Mouse (Mus musculus) cerebellum, adult 9-10 months (tissue): ENCODE measurements at regions not wholly inside any gene's neighbourhood (a gene's known extent, or its start where the extent isn't known, plus 50 kb on each side); places are given as distances from the start of the nearest gene placed in this dataset.
"Not testable (repeated sequence)": the region's sequence is repeated elsewhere in the genome, so short reads cannot be mapped to it uniquely, and the experiment has no call there.

Experiments
- DNase-seq: peaks from one replicate; pipeline ENCODE4 v3.0.0; 2022

- DNase-seq: no peak
These were observed 142.0 kb upstream of the Cntnap4 start for GRCm38 (mm10) chr8:112427721-112428389.

GRCm38 (mm10) chr8:112411968-112412367, 157.9 kb upstream of the Cntnap4 start:
- no peak for DNase-seq

GRCm38 (mm10) chr8:112411213-112411612, 158.6 kb upstream of the Cntnap4 start:
- peak; percentile 12 for DNase-seq

DNA sequence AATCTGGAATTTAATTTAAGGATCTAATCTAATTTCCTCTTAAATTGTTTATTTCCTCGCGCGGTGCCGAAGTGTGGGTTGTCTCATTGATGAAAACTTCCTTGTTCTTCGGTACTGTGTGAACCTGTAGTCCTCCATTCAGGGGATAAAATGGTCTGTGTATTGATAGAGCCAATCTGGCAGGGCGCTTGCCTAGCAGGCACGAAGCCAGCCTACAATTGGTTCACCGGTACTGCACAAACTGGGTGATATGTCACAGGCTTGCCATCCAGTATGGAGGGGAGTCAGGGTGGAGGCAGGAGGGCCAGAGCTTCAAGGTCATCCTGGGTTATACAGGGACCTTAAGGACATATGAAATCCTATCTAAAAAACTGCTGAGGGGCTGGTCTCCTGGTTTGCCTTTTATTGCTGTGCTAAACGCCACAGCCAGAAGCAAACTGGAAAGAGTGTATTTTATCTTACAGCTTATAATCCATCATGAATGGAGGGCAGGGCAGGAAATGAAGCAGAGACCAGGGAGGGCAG, 161.6 kb upstream of the Cntnap4 start:
- DNase-seq: no peak

- DNase-seq: no peak
These were observed 165.8 kb upstream of the Cntnap4 start for GRCm38 (mm10) chr8:112404087-112404486.

GRCm38 (mm10) chr8:112397438-112397837, 172.4 kb upstream of the Cntnap4 start:
- DNase-seq: no peak

DNA sequence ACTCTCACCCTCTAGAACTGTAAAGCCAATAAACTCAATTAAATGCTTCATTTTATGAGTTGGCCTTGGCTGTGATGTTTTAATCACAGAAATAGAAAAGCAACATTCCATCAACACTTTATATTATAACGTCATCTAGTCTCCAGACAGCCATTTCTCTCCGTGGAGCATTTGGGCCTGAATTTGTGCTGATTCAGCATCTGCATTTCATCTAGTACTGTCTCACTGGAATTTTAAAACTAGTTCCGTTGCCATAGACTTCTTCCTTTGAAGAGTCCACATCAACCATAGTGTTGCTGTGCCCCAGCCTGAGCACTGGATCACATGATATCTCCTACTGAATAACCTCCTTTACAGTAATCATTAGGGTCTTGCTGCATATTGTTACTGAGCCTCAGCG, 179.7 kb upstream of the Cntnap4 start:
- DNase-seq: no peak

- DNase-seq: no peak
These were observed 221.5 kb upstream of the Cntnap4 start for GRCm38 (mm10) chr8:112348323-112348722.

DNA sequence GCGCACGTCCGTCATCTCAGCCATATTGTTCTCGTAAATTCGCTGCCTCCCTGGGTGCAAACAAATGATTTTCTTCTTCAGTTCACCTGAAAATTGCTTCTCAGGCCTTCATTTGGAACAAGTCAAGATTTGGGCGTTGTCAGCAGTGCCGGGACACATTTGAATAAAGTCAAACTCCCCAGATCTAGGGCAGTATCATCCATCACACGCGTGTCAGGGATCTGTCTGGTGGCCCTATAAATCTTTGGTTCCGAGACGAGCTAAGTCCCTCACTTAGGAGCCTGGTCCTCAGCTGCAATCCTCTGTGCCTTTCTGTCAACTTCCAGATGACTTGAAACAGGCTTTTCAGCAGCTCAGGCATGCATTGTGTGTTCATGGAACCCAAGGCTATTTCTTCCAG, 236.7 kb upstream of the Cntnap4 start:
- no peak for DNase-seq

- DNase-seq: no peak
These were observed 237.8 kb upstream of the Cntnap4 start for GRCm38 (mm10) chr8:112332021-112332420.

DNA sequence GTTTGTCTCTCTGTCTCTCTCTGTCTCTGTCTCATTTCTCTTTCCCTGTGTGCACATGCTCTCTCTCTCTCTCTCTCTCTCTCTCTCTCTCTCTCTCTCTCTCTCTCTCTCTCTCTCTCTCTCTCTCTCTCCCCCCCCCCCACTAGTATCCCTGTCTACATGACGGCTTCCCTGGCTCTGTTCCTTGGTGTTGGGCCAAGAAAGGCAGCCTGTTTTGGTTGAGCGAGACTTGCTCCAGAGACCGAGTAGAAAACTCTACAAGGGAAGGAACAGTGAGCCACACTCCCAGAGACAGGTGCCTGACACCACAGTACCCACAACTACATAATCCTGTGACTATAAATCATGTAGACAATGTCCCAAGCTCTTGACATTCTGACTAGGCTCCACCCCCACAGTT, 260.0 kb upstream of the Cntnap4 start:
- DNase-seq: no peak

- DNase-seq: no peak
These were observed 261.5 kb upstream of the Cntnap4 start for GRCm38 (mm10) chr8:112308354-112308753.

DNA sequence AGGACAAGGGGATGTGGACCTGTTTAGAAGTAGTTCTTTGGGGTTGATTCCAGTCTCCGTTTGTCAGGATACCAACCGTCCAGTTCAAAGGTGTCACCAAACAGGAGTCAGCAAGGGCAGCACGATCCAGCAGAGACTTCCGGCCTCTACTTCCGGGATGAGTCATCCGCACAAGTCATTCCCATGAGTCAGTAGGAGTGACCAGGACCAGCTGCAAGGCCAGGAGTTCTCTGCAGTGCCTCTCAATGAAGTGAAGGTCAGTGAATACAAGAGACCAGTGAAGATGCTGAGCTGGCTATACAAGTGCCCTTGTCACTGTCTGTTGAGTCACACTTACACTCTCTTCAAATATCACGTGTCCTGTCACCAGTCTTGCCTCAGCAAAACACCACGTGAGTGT, 272.8 kb upstream of the Cntnap4 start:
- no peak for DNase-seq

DNA sequence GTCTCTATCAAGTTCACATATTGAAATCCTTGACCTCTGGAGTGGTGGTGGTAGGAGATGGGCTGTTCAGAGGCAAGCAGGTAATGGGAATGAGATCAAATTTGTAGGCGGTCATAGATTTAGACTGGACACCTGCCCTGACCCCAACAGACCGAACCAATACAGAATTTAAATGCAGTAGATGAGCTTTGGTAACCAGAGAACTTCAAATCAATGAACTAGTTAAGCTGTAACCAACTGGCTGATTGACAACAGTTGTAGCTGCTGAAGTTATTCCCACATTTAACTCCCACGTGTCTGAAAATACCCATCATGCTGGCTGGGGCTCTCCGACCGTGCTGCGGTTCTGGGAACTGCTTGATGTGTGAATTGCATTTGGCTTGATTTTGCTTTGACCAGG, 268.5 kb upstream of the Gm6793 start:
- no peak for DNase-seq

- DNase-seq: no peak
These were observed 254.8 kb upstream of the Gm6793 start for GRCm38 (mm10) chr8:112269598-112269997.

DNA sequence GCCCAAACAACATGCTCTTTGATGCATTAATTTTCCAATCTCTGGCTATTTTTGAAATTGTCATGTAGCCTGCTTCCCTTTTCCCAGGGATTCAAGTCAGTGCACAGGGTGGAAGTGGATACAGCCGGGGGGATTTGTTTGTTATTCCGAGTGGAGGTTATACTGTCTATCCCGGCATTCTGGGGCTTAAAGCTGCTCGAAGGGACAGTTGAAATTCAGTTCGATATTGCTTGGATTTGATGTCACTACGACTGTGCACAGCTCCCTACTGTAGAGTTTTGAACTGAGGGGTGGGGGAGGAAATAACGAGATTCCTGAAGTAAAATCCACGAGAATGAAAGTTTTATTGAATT, 254.4 kb upstream of the Gm6793 start:
- no peak for DNase-seq

- no peak for DNase-seq
These were observed 253.8 kb upstream of the Gm6793 start for GRCm38 (mm10) chr8:112268544-112269213.

GRCm38 (mm10) chr8:112257922-112258475, 243.2 kb upstream of the Gm6793 start:
- DNase-seq: no peak

GRCm38 (mm10) chr8:112257311-112257894, 242.6 kb upstream of the Gm6793 start:
- DNase-seq: no peak

GRCm38 (mm10) chr8:112246629-112247028, 231.8 kb upstream of the Gm6793 start:
- not testable (repeated sequence) for DNase-seq

DNA sequence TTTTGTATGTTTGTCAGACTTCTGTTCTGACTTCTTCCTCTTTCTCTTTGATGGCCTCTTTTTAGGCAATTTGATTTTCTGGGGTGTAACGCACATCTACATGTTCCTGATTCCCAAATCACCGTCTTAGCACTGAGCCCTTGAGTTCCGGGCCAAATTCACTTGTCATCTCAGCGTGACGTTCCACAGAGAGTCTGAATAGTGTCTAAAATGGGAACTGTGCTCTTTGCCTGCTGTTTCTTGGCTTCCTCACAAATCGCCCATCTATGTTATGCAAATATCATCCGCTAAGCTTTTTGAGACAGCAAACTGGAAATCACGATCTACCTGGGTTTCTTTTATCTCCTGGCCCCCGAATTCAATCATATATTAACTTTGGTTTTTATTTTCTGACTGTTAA, 223.8 kb upstream of the Gm6793 start:
- peak; percentile 31 for DNase-seq

- DNase-seq: not testable (repeated sequence)
These were observed 221.9 kb upstream of the Gm6793 start for GRCm38 (mm10) chr8:112236751-112237150.

DNA sequence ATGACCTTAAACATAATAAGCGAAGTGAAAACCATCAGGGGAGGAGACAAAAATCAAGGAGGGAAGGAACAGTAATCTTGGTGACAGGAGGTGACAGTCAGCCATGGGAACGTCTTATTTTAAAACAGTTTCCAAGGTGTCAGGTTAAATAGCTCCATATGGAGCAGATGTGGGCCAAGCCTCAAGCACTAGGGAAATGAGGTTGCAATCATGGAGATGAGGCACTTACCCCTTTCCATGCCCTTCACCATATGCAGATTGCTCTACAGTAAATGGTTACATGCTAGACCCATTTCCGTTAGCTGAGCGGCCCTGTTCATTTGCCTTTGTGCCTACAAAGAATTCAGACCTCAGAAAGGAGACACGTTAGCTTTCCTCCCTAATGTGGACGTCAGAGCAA, 204.8 kb upstream of the Gm6793 start:
- no peak for DNase-seq

DNA sequence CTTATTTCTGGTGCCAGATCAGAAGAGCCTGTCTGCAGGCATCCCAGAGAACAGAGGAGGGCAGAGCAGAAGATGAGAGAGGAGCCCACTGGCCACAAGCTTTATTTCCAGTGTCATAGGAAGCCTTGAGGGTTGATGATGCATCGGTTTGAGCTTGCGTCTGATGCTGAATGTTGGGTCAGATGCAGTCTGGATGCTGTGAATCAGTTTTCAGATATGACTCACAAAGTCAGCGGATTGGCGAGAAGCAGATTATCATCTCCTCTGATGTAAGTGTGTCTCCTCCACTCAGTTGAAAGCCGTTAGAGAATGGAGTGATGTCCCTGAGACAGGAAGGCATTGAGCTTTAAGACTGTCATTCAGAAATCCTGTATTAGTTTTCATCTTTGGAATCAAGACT, 197.3 kb upstream of the Gm6793 start:
- no peak for DNase-seq
